Mouse (Mus musculus): ENCODE results near the gene Fam71e1. TPM values are rescaled to one million over a fixed set of nuclear protein-coding genes. Genes with fewer than 3 reads are reported as not detected.

The Fam71e1 gene
- polyA plus RNA-seq, 1 experiment, result 2.1 TPM

DNA sequence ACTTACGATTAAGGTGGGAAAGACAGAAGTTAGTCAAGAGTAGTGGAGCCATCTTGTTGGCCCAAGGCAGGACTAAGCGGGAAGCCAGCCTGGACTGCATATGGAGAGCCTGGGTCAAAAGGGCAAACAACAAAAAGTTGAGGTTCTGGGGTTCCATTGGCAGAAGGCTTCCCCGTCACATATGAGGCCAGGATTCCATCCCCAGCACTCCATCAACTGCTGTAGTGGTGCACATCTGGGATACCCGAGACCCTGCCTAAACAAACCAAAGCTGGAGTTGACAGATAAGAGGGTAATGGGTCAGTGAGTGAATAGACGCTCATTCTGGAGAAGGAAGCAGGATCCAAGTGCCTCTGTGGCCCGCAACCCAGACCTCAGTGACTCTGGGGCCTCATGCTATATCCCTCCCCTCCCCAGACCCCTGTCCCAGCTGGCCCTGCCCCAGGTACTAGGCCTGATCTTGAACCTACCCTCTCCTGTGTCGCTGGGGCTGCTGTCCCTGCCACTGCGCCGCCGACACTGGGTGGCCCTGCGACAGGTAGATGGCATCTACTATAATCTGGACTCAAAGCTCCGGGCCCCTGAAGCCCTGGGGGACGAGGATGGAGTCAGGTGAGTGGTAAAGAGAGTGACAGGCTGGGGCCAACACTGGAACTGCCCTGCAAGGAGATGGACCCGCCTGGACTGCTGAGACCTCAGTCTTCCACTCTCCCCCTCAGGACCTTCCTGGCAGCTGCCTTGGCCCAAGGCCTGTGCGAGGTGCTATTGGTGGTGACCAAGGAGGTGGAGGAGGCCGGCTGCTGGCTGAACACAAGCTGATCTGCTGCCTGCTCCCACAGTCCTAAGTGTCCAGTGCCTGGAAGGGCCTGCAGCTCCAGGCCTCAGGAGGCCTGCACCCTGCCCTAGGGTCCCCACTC lies 25.4 kb upstream of the Fam71e1 start:
- H3K36me3 ChIP-seq (replicated peaks; ENCODE audit: low read length), result peaks cover 26% of the 10 kb centered on the region
- peaks cover 70% of the 10 kb centered on the region for H3K4me1 ChIP-seq
- no peak for TF ChIP-seq FLI1 (IDR thresholded peaks at IDR 0.05; ENCODE audit: low read length)
- TF ChIP-seq GATA1 (IDR thresholded peaks at IDR 0.05; ENCODE audit: borderline replicate concordance, low read length), result no peak
- no peaks in the 10 kb centered on the region for H3K9me3 ChIP-seq
- peaks cover 33% of the 10 kb centered on the region for H3K27me3 ChIP-seq (replicated peaks)
- H3K4me3 ChIP-seq (replicated peaks), result no peak overlapping the region

DNA sequence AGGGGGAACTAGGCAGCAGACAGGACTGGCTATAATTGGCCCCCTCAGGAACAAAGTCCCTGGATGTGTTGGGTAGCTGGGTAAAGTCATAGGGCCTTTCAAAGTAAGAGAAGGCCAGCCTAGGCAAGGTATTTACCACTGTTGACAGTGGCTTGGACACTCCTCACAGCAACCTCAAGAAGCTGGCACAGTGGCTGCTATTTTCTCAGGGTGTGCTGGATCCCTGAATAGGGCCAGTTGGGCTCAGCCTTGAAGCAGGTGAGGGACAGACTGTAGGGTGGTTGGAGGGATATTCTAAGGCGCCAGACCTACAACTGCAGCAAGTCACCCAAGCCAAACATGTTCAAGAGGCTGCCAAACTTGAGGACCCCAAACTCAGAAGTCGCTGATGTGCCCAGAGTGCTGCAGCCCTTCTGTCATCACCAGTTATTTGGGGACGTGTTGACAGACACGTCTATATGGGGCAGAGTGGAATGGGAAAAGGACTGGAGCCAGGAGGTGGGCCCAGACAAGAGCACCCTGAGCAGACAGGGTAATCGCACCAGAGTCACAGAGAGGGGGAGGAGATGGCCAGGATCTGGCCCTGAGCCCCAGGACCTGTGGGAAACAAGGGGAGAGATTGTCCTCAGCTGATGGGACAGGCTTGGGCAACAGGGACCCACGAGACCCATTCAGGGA lies 24.4 kb upstream of the Fam71e1 start:
- Histone ChIP-seq H3K36me3 (replicated peaks; ENCODE audit: low read length) (peaks cover 26% of the 10 kb centered on the region), H3K4me3 (replicated peaks) (no peak overlapping the region), H3K9me3 (no peaks in the 10 kb centered on the region), H3K27me3 (replicated peaks) (peaks cover 31% of the 10 kb centered on the region), H3K4me1 (peaks cover 64% of the 10 kb centered on the region)
- TF ChIP-seq FLI1 (IDR thresholded peaks at IDR 0.05; ENCODE audit: low read length), result no peak
- TF ChIP-seq GATA1 (IDR thresholded peaks at IDR 0.05; ENCODE audit: borderline replicate concordance, low read length), result no peak

DNA sequence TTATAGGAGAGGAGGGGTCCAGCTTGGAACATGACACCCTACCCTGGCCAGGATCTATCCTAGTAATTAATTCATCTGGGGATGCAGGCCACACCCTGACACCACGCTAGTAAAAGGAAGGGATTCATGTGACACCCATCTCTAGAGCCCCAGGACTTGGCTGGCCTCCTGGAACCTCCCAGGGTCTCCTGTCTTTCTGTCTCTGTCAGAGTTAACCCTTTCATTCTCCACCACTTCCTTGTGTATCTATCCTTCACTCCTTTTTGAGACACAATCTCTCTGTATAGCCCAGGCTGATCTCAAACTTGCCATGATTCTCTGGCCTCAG lies 23.9 kb upstream of the Fam71e1 start:
- Histone ChIP-seq H3K4me1 (peaks cover 59% of the 10 kb centered on the region), H3K36me3 (replicated peaks; ENCODE audit: low read length) (peaks cover 26% of the 10 kb centered on the region), H3K27me3 (replicated peaks) (peaks cover 32% of the 10 kb centered on the region), H3K9me3 (no peaks in the 10 kb centered on the region), H3K4me3 (replicated peaks) (no peak overlapping the region)
- TF ChIP-seq FLI1 (IDR thresholded peaks at IDR 0.05; ENCODE audit: low read length), result no peak
- TF ChIP-seq GATA1 (IDR thresholded peaks at IDR 0.05; ENCODE audit: borderline replicate concordance, low read length), result no peak

DNA sequence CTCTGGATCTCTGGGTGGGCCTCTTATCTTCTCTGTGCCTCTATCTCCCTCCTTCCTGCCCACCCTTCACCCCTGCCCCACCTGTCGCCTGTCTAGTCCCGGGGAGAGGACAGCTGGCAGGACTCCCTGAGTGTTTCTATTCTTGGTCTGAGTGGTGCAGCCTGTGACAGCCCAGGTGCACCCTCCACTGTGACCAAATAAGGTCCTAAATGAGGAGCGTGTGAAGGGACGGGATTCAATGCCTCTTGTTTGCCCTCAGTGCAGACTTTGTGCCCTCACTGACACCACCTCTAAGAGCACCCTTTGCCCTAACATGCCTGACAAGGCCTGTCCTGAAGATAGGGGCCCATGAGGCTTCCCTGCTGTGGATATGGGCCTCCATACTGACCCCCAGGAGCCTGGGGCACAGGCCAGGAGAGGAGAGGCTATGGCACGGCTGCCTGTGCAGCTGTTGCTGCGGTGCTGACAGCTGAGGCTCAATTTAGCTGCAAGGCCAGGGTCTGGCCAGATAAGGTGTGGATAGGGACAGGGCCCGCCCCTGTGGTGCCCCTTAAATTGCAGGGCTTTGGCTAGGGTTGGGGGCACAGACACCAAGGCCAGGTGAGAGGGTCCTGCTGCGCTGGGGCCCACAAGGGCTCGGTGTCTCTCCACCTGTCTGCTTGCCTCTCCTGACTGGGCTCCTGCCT lies 23.3 kb upstream of the Fam71e1 start:
- Histone ChIP-seq H3K9me3 (no peaks in the 10 kb centered on the region), H3K36me3 (replicated peaks; ENCODE audit: low read length) (peaks cover 26% of the 10 kb centered on the region), H3K4me3 (replicated peaks) (no peak overlapping the region), H3K4me1 (peaks cover 53% of the 10 kb centered on the region), H3K27me3 (replicated peaks) (peaks cover 37% of the 10 kb centered on the region)
- TF ChIP-seq FLI1 (IDR thresholded peaks at IDR 0.05; ENCODE audit: low read length) (no peak), GATA1 (IDR thresholded peaks at IDR 0.05; ENCODE audit: borderline replicate concordance, low read length) (no peak)

DNA sequence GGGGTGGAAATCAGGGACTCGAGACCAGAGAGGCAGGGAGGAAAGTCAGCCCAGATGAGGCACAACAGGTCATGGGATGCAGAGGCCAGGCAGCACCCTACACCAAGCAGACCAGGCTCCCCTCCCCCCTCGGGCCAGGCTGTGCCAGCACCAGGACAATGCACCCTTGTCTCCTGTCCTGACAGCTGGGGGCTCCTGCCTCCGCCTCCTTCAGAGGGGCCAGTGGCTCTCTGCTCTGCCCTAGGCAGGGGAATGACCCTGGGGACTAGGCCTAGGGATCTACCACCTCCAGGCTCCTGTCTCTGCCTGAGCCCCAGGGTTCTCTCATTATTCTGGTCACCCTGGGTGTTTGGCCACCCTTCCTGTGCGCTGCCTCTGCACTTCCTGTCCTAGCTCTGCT lies 22.0 kb upstream of the Fam71e1 start:
- Histone ChIP-seq H3K27me3 (replicated peaks) (peaks cover 43% of the 10 kb centered on the region), H3K36me3 (replicated peaks; ENCODE audit: low read length) (peaks cover 20% of the 10 kb centered on the region), H3K4me1 (peaks cover 40% of the 10 kb centered on the region), H3K9me3 (no peaks in the 10 kb centered on the region), H3K4me3 (replicated peaks) (peak overlapping the region; percentile 43)
- TF ChIP-seq GATA1 (IDR thresholded peaks at IDR 0.05; ENCODE audit: borderline replicate concordance, low read length) (no peak), FLI1 (IDR thresholded peaks at IDR 0.05; ENCODE audit: low read length) (no peak)

DNA sequence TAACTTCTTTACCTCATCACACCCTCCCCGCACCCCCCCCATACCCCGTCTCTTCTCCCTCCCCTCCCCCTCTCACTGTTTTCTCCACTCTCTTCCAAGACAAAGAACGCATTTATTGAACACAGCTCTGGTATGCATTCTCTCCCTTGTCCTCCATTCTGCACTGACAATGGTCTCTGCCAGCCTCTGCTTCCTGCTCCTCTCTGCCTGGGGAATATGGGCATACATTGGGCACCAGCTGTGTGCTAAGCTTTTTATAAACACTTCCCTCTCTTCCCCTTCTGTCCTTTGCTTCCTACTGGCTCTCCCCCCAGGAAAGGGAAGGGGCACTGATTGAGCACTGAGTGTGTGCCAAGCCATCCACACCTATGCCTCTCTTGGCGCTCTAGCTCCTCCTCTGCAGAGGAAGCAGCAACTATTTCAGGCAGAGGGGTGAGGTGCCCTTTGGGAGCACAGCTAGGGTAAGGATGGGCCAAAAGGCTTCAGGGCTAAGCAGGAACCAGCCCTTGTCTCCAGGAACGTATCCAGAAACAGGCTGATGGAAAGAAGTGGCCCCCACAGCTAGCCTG lies 21.3 kb upstream of the Fam71e1 start:
- H3K4me1 ChIP-seq, result peaks cover 33% of the 10 kb centered on the region

DNA sequence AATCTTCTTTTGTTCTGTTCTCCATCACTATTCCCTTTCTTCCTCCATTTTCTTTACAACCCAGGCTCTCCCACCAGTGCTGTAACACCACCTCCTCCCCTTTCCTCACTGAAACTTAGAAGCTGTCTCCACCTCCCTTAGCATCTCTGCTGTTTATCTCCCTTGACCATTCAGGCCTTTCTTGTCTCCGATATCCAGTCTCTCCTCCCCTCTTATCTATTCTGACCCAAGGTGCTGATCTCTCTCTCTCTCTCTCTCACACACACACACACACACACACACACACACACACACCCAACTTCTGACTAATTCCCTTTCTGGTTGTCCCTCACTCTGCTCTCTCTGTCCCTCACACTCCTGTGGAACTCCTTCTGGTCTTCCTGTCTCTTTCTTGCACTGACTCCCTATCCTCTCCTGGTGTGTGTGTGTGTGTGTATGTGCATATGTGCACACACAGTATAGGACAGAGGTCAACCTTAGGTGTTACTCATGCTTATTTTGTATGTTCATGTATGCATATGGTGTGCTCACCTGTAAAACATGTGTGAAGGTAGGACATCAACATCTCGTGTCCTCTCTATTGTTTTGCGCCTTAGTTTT lies 13.4 kb upstream of the Fam71e1 start:
- Histone ChIP-seq H3K4me3 (replicated peaks) (no peak overlapping the region), H3K36me3 (replicated peaks; ENCODE audit: low read length) (peaks cover 10% of the 10 kb centered on the region), H3K4me1 (peaks cover 10% of the 10 kb centered on the region; the same call in 1 of the 2 replicates), H3K27me3 (replicated peaks) (peaks cover 36% of the 10 kb centered on the region), H3K9me3 (no peaks in the 10 kb centered on the region)
- TF ChIP-seq FLI1 (IDR thresholded peaks at IDR 0.05; ENCODE audit: low read length) (no peak), GATA1 (IDR thresholded peaks at IDR 0.05; ENCODE audit: borderline replicate concordance, low read length) (no peak)

More for the DNA sequence above, 21.3 kb upstream of the Fam71e1 start:
- Histone ChIP-seq H3K4me3 (replicated peaks) (no peak overlapping the region), H3K36me3 (replicated peaks; ENCODE audit: low read length) (peaks cover 13% of the 10 kb centered on the region), H3K27me3 (replicated peaks) (peaks cover 49% of the 10 kb centered on the region), H3K9me3 (no peaks in the 10 kb centered on the region)
- TF ChIP-seq FLI1 (IDR thresholded peaks at IDR 0.05; ENCODE audit: low read length) (no peak), GATA1 (IDR thresholded peaks at IDR 0.05; ENCODE audit: borderline replicate concordance, low read length) (no peak)

DNA sequence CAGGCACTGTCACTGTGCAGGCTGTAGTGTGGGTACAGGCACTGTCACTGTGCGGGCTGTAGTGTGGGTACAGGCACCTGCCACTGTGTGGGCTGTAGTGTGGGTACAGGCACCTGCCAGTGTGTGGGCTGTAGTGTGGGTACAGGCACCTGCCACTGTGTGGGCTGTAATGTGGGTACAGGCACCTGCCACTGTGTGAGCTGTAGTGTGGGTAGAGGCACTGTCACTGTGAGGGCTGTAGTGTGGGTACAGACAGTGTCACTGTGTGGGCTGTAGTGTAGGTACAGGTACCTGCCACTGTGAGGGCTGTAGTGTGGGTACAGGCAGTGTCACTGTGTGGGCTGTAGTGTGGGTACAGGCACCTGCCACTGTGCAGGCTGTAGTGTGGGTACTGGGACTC lies 12.3 kb upstream of the Fam71e1 start:
- H3K9me3 ChIP-seq, result no peaks in the 10 kb centered on the region
- H3K27me3 ChIP-seq (replicated peaks), result peaks cover 28% of the 10 kb centered on the region
- peaks cover 21% of the 10 kb centered on the region for H3K36me3 ChIP-seq (replicated peaks; ENCODE audit: low read length)
- no peak for TF ChIP-seq FLI1 (IDR thresholded peaks at IDR 0.05; ENCODE audit: low read length)
- no peak for TF ChIP-seq GATA1 (IDR thresholded peaks at IDR 0.05; ENCODE audit: borderline replicate concordance, low read length)
- H3K4me3 ChIP-seq (replicated peaks), result peak overlapping the region; percentile 51
- H3K4me1 ChIP-seq, result peaks cover 17% of the 10 kb centered on the region
